Mouse (Mus musculus) limb, embryonic 11.5 days (tissue): ENCODE measurements at regions not wholly inside any gene's neighbourhood (a gene's known extent, or its start where the extent isn't known, plus 50 kb on each side); places are given as distances from the start of the nearest gene placed in this dataset.
A peak's percentile ranks its signal among the peaks of the same experiment; 100 is the strongest.
"Not testable (repeated sequence)": the region's sequence is repeated elsewhere in the genome, so short reads cannot be mapped to it uniquely, and the experiment has no call there.

Experiments
- ATAC-seq: fragments of 200-750 bp; cut with Nextera tagmentation; 2 replicates; pipeline ENCODE4 v1.8.0; 2017; ENCODE audit warnings: low read depth; ENCODE audit not compliant: insufficient number of reproducible peaks, low FRiP score, low TSS enrichment
- DNase-seq: peaks from one replicate; pipeline ENCODE4 v3.0.0-alpha.2; 2015; ENCODE audit warnings: low spot score
- H3K27ac ChIP-seq: fragments of 300-500 bp; sonication (generic); replicated peaks from 2 replicates; pipeline ENCODE4 v1.5.1; 2014; ENCODE audit warnings: low read depth, mild to moderate bottlenecking, low read length
- H3K27me3 ChIP-seq: fragments of 300-500 bp; sonication (generic); 2 replicates; pipeline ENCODE4 v1.6.1; 2014; ENCODE audit warnings: mild to moderate bottlenecking, low read length, mixed read lengths; ENCODE audit not compliant: control insufficient read depth, insufficient read depth
- H3K36me3 ChIP-seq: fragments of 300-500 bp; sonication (generic); 2 replicates; pipeline ENCODE4 v1.6.1; 2014; ENCODE audit warnings: mild to moderate bottlenecking, low read length, moderate library complexity, mixed read lengths; ENCODE audit not compliant: control insufficient read depth, insufficient read depth
- H3K4me1 ChIP-seq: fragments of 300-500 bp; sonication (generic); 2 replicates; pipeline ENCODE4 v1.6.1; 2014; ENCODE audit warnings: low read length, mixed read lengths; ENCODE audit not compliant: control insufficient read depth, insufficient read depth
- H3K4me2 ChIP-seq: fragments of 300-500 bp; sonication (generic); 2 replicates; pipeline ENCODE4 v1.6.1; 2014; ENCODE audit warnings: low read depth, mild to moderate bottlenecking, moderate library complexity; ENCODE audit not compliant: severe bottlenecking
- H3K4me3 ChIP-seq: fragments of 300-500 bp; sonication (generic); 2 replicates; pipeline ENCODE4 v1.5.1; 2014; ENCODE audit warnings: low read depth, low read length
- H3K9ac ChIP-seq: fragments of 300-500 bp; sonication (generic); 2 replicates; pipeline ENCODE4 v1.6.1; 2014; ENCODE audit warnings: mild to moderate bottlenecking, low read length
- H3K9me3 ChIP-seq: fragments of 300-500 bp; sonication (generic); 2 replicates; pipeline ENCODE4 v1.6.1; 2016; ENCODE audit warnings: low read length; ENCODE audit not compliant: control insufficient read depth
- WGBS: fragments of 180-500 bp; shearing (Covaris S2); extraction: QIAGEN DNeasy Blood & Tissue Kit; methylation state at CpG from one replicate; pipeline ENCODE4 v1.1.7; 2014; 5-methylcytosine and 5-hydroxymethylcytosine counted together

DNA sequence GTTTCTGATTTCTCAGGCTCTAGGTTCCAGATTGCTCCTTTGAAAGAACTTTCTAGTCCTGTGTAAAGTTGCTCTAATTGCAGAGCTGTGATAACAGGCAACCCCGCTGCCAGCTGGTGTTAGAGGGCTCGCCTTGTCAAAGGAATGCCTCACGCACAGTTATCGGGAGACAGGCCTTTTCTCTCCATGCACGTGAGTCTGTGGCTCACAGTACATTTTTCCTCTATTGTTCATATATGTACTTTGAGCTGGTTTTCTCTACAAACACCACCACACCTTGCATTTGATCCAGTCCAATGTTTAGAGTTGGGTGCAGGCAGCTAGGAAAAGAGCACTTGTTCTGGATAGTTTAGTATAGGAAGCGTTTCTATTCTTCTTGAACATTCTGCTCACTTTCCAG lies 151.6 kb upstream of the Rhobtb1 start:
- 91% methylated on average over 6 of the region's 6 CpGs for WGBS
- H3K9ac ChIP-seq = no peak overlapping the region
- DNase-seq (no peak), ATAC-seq (no peak)
- no peaks in the 10 kb centered on the region for H3K36me3 ChIP-seq
- H3K4me2 ChIP-seq = no peak overlapping the region
- H3K4me1 ChIP-seq = no peaks in the 10 kb centered on the region
- no peaks in the 10 kb centered on the region for H3K27me3 ChIP-seq
- H3K27ac ChIP-seq = no peak overlapping the region
- H3K4me3 ChIP-seq = no peak overlapping the region
- no peaks in the 10 kb centered on the region for H3K9me3 ChIP-seq

DNA sequence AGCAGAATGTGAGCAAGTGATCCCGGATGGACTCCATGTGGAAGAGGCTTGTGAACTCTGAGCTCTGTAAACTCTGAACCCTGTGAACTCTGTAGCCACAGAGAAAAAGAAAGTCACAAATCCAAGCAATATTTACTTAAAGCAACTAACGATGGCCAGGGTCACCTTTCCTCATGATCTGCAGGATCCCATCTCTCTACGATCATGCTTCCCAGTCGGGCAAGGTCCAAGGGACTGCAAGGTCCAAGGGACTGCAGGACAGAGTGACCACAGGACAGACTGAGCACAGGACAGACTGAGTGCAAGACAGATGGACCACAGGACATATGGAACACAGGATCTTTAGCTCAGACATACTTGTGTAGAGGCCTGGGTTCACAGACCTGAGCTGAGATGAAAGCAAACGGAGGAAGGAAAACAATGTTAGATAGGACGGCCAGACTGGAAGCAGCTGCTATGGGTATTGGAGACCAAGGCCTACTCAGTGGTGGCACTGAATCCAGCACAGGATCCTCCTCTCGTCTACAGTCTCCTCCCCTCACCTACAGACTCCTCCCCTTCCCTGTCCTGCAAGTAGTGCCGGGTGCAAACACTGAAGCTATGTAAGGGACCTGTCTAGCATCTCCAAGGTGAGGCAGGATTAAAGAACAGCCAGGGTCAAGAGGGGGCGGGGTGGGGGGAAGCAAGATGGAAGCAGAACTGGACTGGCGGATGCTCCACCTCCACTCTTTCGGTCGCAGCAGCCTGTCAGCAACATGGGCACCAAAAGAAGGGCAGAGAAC lies 149.4 kb upstream of the Rhobtb1 start:
- Histone ChIP-seq H3K4me1 (no peaks in the 10 kb centered on the region), H3K4me3 (no peak overlapping the region), H3K36me3 (no peaks in the 10 kb centered on the region), H3K9me3 (no peaks in the 10 kb centered on the region), H3K4me2 (no peak overlapping the region), H3K9ac (no peak overlapping the region), H3K27me3 (no peaks in the 10 kb centered on the region), H3K27ac (no peak overlapping the region)
- no peak for DNase-seq
- WGBS = 90% methylated on average over 12 of the region's 12 CpGs
- no peak for ATAC-seq

DNA sequence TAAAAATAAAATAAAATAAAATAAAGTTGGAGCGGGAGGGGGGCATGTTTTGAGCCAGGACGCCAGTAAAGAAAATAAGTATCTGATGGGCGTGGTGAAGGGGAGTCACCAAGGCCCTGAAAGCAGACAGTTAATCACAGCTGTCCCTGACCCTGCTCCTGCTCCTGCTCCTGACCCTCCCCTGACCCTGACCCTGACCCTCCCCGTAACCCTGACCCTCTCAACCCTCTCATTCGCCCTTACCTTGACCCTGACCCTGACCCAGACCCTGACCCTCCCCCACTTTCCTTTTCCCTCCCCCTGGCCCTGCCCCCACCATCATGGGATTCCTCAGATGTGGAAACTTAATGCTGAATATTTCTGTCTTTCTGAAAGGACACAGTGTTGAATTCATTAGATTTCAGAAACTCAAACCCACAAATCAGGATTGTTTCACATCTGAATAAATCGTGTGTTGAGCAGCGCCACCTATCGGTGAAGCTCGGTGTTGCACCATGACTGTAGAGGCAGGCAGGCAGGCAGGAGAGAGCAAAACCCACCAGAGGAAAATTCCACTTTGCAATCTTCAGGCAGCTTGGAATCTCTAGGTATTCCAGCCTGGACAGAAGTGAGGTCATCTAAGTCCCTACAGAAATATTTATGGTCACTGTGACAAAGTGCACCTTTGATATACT lies 145.9 kb upstream of the Rhobtb1 start:
- Histone ChIP-seq H3K4me1 (no peaks in the 10 kb centered on the region), H3K4me2 (no peak overlapping the region), H3K27me3 (no peaks in the 10 kb centered on the region), H3K27ac (no peak overlapping the region), H3K36me3 (no peaks in the 10 kb centered on the region), H3K4me3 (no peak overlapping the region), H3K9ac (no peak overlapping the region), H3K9me3 (no peaks in the 10 kb centered on the region)
- no peak; the same call in 1 of the 2 replicates for ATAC-seq
- 47% methylated on average over 9 of the region's 9 CpGs for WGBS
- DNase-seq = peak; percentile 93

DNA sequence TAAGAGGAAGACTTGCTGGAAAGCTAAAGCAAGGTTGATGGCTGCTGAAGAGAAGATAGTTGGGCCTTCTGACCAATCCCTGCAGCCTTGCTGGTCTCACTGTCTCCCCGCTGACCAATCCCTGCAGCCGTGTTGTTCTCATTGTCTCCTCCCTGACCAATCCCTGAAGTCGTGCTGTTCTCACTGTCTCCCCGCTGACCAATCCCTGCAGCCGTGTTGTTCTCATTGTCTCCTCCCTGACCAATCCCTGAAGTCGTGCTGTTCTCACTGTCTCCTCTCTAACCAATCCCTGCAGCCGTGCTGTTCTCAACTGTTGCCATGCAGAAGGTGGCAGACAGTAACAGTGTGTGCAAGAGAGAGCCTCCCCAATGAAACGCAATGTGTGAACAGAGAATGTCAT lies 142.6 kb upstream of the Rhobtb1 start:
- not testable (repeated sequence) for H3K27ac ChIP-seq, H3K27me3 ChIP-seq, H3K4me2 ChIP-seq, ATAC-seq, H3K4me3 ChIP-seq, H3K4me1 ChIP-seq, H3K9me3 ChIP-seq, H3K36me3 ChIP-seq, H3K9ac ChIP-seq, DNase-seq
- 91% methylated on average over 8 of the region's 8 CpGs for WGBS

DNA sequence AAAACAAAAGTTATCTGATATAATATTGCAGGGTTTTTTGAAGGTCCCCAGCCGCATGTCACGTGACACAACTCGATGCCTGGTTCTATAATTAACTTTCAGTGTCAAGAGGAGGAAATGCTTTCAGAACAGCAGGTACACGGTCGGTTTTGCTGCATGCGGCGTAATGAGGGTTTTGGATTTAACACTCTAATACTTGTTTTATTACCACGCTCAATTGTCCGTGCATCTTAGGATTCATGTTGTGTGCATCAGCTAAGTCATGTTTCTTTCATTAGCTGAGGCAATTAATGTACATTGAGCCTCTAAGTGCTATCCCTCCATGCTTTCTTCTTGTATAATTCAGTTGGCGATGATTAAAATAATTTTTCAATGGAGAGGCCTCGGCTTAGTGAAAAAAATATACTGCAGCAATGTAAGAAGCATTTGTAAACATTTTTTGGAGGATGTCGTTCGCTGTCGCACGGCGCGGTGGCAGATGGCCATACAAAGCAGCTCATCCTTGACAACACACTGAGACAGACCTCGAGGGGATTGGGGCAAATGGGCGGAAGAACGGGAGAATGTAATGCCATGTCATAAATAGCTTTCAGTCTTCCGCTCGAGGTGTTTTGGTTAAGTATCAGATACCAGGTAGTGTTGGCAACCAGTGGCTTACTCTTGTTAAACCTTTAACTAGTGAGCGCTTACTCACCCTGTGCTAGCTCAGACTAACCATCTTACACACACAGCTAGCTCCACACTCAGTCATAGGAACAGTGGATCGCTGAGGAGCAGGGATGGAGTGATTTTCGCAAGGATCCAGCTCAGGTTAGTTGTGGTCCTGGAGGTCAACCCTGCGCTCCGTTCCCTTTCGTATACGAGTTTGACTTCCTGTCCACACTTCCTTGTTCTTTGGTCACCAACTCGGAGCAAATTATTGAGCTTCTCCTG lies 130.2 kb upstream of the Rhobtb1 start:
- H3K4me1 ChIP-seq = no peaks in the 10 kb centered on the region
- H3K27me3 ChIP-seq = no peaks in the 10 kb centered on the region
- 83% methylated on average over 30 of the region's 30 CpGs for WGBS
- no peak overlapping the region for H3K9ac ChIP-seq
- ATAC-seq (no peak), DNase-seq (no peak)
- H3K4me3 ChIP-seq = no peak overlapping the region
- H3K9me3 ChIP-seq = no peaks in the 10 kb centered on the region
- H3K4me2 ChIP-seq = no peak overlapping the region
- no peaks in the 10 kb centered on the region for H3K36me3 ChIP-seq
- H3K27ac ChIP-seq = no peak overlapping the region

DNA sequence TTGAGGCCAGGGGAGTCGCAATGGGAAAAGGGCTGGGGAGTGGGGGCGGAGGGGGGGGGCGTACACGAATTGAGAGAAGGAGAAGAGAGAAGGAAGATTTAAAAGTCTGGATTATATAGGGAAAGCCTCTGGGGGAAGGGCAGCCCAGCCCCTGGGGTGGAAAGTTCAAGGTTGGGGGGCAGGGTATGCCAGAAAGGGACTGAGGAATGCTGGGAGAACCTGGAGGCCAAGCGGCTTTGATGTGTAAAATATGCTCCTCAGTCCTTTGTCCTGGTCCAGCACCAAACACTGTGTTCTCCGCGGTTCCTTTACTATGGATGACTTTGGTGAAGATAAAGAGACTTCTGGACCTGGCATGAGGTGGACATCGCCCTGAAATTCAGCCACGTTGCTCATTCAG lies 117.8 kb upstream of the Rhobtb1 start:
- no peak overlapping the region for H3K9ac ChIP-seq
- no peaks in the 10 kb centered on the region for H3K27me3 ChIP-seq
- ATAC-seq = no peak
- no peak overlapping the region for H3K4me2 ChIP-seq
- no peak overlapping the region for H3K27ac ChIP-seq
- H3K4me3 ChIP-seq = no peak overlapping the region
- no peaks in the 10 kb centered on the region for H3K9me3 ChIP-seq
- WGBS = 75% methylated on average over 9 of the region's 9 CpGs
- H3K36me3 ChIP-seq = no peaks in the 10 kb centered on the region
- no peak for DNase-seq
- no peaks in the 10 kb centered on the region for H3K4me1 ChIP-seq

DNA sequence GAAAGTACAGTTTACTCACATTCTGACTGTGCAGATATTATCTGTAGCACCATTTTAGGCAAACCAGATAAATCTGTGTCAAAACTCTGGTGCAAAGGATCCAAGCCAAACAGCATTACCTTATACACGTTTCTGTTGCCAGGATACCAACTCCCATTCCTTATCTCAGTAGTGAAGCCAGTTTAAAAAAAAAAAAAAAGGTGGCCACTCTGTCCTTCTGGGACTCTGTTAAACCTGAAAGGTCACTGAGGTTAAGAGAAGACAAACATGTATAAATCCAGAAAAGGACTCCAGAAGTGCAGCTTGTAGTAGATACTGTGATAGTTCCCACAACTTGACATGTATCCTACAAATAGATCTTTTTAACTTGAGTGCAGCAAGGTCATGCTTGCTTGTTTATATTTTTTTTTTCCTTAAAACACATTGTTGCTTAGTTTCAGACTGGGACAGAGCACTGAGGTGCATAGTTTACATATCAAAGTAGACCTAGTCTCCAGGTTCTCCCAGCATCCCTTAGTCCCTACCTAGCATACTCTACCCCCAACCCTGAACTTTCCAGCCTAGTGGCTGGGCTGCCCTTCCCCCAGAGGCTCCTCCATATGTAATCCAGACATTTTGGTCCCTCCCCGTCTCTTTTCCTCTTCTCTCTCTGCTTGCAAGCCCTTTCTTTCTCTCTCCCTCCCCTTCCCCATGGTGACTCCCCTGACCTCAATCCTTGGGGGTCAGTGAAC lies 116.7 kb upstream of the Rhobtb1 start:
- H3K27ac ChIP-seq = no peak overlapping the region
- no peaks in the 10 kb centered on the region for H3K36me3 ChIP-seq
- H3K4me3 ChIP-seq = no peak overlapping the region
- no peaks in the 10 kb centered on the region for H3K4me1 ChIP-seq
- no peak overlapping the region for H3K4me2 ChIP-seq
- WGBS = 50% methylated on average over 2 of the region's 2 CpGs
- no peak for DNase-seq
- no peaks in the 10 kb centered on the region for H3K27me3 ChIP-seq
- no peak for ATAC-seq
- H3K9ac ChIP-seq = no peak overlapping the region
- no peaks in the 10 kb centered on the region for H3K9me3 ChIP-seq

DNA sequence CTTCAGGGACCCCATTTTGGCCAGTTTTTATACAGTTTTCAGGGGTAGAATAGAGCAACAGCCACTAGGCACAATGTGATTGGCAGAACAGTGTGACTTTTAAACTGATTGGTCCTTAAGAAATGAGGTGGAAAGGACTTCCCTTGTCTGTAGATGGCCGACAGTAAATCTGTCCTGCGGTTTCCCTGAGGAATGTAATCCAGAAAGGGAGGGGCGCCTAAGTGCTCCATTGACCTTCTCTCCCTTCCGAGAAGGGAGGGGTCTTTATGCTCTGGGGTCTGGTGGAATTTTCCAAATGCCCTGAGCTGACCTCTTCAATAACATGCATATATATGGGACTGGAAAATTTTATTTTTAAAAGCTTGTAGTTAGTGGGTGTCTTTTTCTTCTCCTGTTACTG lies 115.7 kb upstream of the Rhobtb1 start:
- not testable (repeated sequence) for H3K27ac ChIP-seq, H3K27me3 ChIP-seq, H3K4me3 ChIP-seq, DNase-seq, H3K4me1 ChIP-seq, H3K4me2 ChIP-seq, H3K36me3 ChIP-seq, H3K9me3 ChIP-seq, ATAC-seq, H3K9ac ChIP-seq
- 87% methylated on average over 4 of the region's 4 CpGs for WGBS
